Mouse (Mus musculus) lung, postnatal 0 days (tissue): ENCODE results near the gene Slc25a40.

Experiments used
- CTCF ChIP-seq: IDR thresholded peaks from 2 replicates; pipeline ENCODE4 v1.5.1; 2016; ENCODE audit warnings: antibody characterized with exemption, mild to moderate bottlenecking
- EP300 ChIP-seq: IDR thresholded peaks from 2 replicates; pipeline ENCODE4 v1.6.1; 2016; ENCODE audit warnings: antibody characterized with exemption, mild to moderate bottlenecking, control low read depth

DNA sequence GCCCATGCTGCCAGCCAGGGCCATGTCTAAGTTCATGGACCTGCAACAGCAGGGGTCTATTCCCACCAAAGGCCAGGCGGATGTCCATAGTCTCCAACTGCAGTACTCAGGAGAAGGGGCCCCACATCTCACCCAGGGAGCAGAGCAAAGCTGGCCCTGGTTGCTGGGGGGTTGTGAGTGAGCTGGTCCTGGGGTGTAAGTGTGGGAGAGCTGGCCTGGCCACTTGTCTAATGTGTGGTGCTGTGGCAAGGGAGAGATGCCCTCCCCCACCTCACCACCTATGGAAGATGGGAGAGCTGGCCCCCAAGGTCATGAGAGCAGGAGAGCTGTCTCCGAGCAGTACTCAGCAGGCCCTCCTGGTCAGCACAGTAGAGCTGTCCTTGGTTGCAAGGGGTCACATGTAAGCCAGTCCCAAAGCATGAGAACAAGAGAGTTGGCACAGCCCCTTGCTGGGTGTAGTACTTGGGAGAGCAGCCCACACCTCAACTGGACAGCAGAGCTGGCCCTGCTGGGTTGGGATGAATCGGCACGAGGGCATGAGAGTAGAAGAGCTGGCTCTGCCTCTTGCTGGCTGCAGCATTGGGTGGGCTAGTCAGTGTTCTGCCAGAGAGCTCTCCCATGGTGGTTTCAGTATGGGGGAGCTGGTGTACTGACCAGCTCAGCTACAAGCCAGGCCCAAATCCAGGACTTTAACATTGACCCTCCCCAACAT lies 65.5 kb downstream of the Slc25a40 start:
- TF ChIP-seq CTCF = no peak
- no peak for TF ChIP-seq EP300
